Mouse (Mus musculus) CH12.LX (cell line): ENCODE results near the gene Arfgap3.

Source experiments
- CHD1 ChIP-seq: IDR thresholded peaks from 2 replicates; pipeline ENCODE4 v1.6.1; 2012; ENCODE audit warnings: low read depth, low read length, improper control_type of control experiment, inconsistent platforms
- CTCF ChIP-seq, 2 experiments: IDR thresholded peaks in 1 of 2; conservative IDR thresholded peaks in 1 of 2; 2 replicates each; pipeline ENCODE4 v1.5.1; 2011 to 2012; ENCODE audit warnings: low read depth in 2 of 2, low read length in 2 of 2, improper control_type of control experiment in 1 of 2, inconsistent platforms in 1 of 2, mild to moderate bottlenecking in 1 of 2, moderate library complexity in 1 of 2
- EP300 ChIP-seq: IDR thresholded peaks from 2 replicates; pipeline ENCODE4 v1.6.1; 2011; ENCODE audit warnings: low read length, improper control_type of control experiment
- ETS1 ChIP-seq: conservative IDR thresholded peaks from 2 replicates; pipeline ENCODE4 v1.6.1; 2012; ENCODE audit warnings: low read depth, mild to moderate bottlenecking, inconsistent platforms, low read length, improper control_type of control experiment, moderate library complexity
- MXI1 ChIP-seq: IDR thresholded peaks from 2 replicates; pipeline ENCODE4 v1.6.1; 2011; ENCODE audit warnings: mild to moderate bottlenecking, low read depth, low read length, improper control_type of control experiment
- MYC ChIP-seq: IDR thresholded peaks from 2 replicates; pipeline ENCODE4 v1.6.1; 2011; ENCODE audit warnings: low read depth, mild to moderate bottlenecking, improper control_type of control experiment, low read length
- NELFE ChIP-seq: IDR thresholded peaks from 2 replicates; pipeline ENCODE4 v1.6.1; 2011; ENCODE audit warnings: low read depth, low read length, improper control_type of control experiment
- POLR2A ChIP-seq: IDR thresholded peaks from 2 replicates; pipeline ENCODE4 v1.6.1; 2011; ENCODE audit warnings: low read depth, mild to moderate bottlenecking, improper control_type of control experiment, low read length
- POLR2AphosphoS2 ChIP-seq: IDR thresholded peaks from 2 replicates; pipeline ENCODE4 v1.6.1; 2011; ENCODE audit warnings: low read depth, low read length, improper control_type of control experiment
- SIN3A ChIP-seq: IDR thresholded peaks from 2 replicates; pipeline ENCODE4 v1.6.1; 2012; ENCODE audit warnings: low read length, improper control_type of control experiment, inconsistent platforms
- TCF12 ChIP-seq: IDR thresholded peaks from 2 replicates; pipeline ENCODE4 v1.6.1; 2014; ENCODE audit warnings: low read depth, mild to moderate bottlenecking, inconsistent platforms, low read length, improper control_type of control experiment
- USF1 ChIP-seq: IDR thresholded peaks from 2 replicates; pipeline ENCODE4 v1.6.1; 2014; ENCODE audit warnings: low read depth, mild to moderate bottlenecking, inconsistent platforms, low read length, improper control_type of control experiment

- no peak for TF ChIP-seq USF1
- no peak for TF ChIP-seq POLR2A
- no peak for TF ChIP-seq EP300
- TF ChIP-seq MXI1: no peak
- no peak for TF ChIP-seq ETS1
- TF ChIP-seq CHD1: no peak
- TF ChIP-seq CTCF (conservative IDR thresholded peaks at IDR 0.05 in 1 of 2, IDR thresholded peaks at IDR 0.05 in 1 of 2; ENCODE audit: low read depth in 2 of 2, low read length in 2 of 2): no peak
- TF ChIP-seq POLR2AphosphoS2: no peak
- no peak for TF ChIP-seq TCF12
- TF ChIP-seq SIN3A: no peak
- no peak for TF ChIP-seq MYC
- TF ChIP-seq NELFE: no peak
Measured at GRCm38 (mm10) chr15:83366933-83367552, 17.0 kb upstream of the Arfgap3 start.
